Mouse (Mus musculus): ENCODE results near the gene Tbc1d8. TPM values are rescaled to one million over a fixed set of nuclear protein-coding genes. Genes with fewer than 3 reads are reported as not detected.

The Tbc1d8 gene
- polyA plus RNA-seq, 1 experiment from 2014 or later, result 9.1 TPM

GRCm38 (mm10) chr1:39456421-39456853 is 22.1 kb downstream of the Tbc1d8 start:
- Histone ChIP-seq H3K9ac (ENCODE audit: low read length) (no peak overlapping the region), H3K4me2 (ENCODE audit: low read length) (no peak overlapping the region), H3K9me3 (ENCODE audit: control insufficient read depth, low read length) (no peaks in the 10 kb centered on the region), H3K27me3 (replicated peaks; ENCODE audit: control insufficient read depth, insufficient read depth, low read length) (no peaks in the 10 kb centered on the region), H3K36me3 (ENCODE audit: control insufficient read depth, insufficient read depth, low read length) (no peaks in the 10 kb centered on the region), H3K4me1 (replicated peaks; ENCODE audit: control insufficient read depth, insufficient read depth, low read length) (no peaks in the 10 kb centered on the region), H3K27ac (ENCODE audit: low read depth) (no peak overlapping the region), H3K4me3 (ENCODE audit: low read depth, low read length) (no peak overlapping the region)
- ATAC-seq (replicated peaks; ENCODE audit: low FRiP score, low TSS enrichment, low read depth) (no peak), DNase-seq (ENCODE audit: low spot score) (no peak)
- 65% methylated on average over 5 of the region's 5 CpGs for WGBS

- Histone ChIP-seq H3K9me3 (ENCODE audit: control insufficient read depth, low read length) (no peaks in the 10 kb centered on the region), H3K27me3 (replicated peaks; ENCODE audit: control insufficient read depth, insufficient read depth, low read length) (no peaks in the 10 kb centered on the region), H3K36me3 (ENCODE audit: control insufficient read depth, insufficient read depth, low read length) (no peaks in the 10 kb centered on the region), H3K4me2 (ENCODE audit: low read length) (peak overlapping the region; percentile 13), H3K4me3 (ENCODE audit: low read depth, low read length) (no peak overlapping the region), H3K27ac (ENCODE audit: low read depth) (peak overlapping the region; percentile 28; the same call in 1 of the 2 replicates), H3K4me1 (replicated peaks; ENCODE audit: control insufficient read depth, insufficient read depth, low read length) (0 out of 2 replicates have a peak, but pooled peaks cover under 1% of the 10 kb centered on the region), H3K9ac (ENCODE audit: low read length) (no peak overlapping the region)
- WGBS, result 55% methylated on average over 23 of the region's 23 CpGs
- no peak for ATAC-seq (replicated peaks; ENCODE audit: low FRiP score, low TSS enrichment, low read depth)
- no peak for DNase-seq (ENCODE audit: low spot score)
Measured at GRCm38 (mm10) chr1:39455350-39456023, 23.1 kb downstream of the Tbc1d8 start.

- Histone ChIP-seq H3K27ac (ENCODE audit: low read depth) (peak overlapping the region; percentile 28; the same call in 1 of the 2 replicates), H3K9me3 (ENCODE audit: control insufficient read depth, low read length) (no peaks in the 10 kb centered on the region), H3K9ac (ENCODE audit: low read length) (no peak overlapping the region), H3K4me3 (ENCODE audit: low read depth, low read length) (no peak overlapping the region), H3K36me3 (ENCODE audit: control insufficient read depth, insufficient read depth, low read length) (no peaks in the 10 kb centered on the region), H3K4me2 (ENCODE audit: low read length) (no peak overlapping the region), H3K27me3 (replicated peaks; ENCODE audit: control insufficient read depth, insufficient read depth, low read length) (no peaks in the 10 kb centered on the region), H3K4me1 (replicated peaks; ENCODE audit: control insufficient read depth, insufficient read depth, low read length) (peaks cover 5% of the 10 kb centered on the region; the same call in 1 of the 2 replicates)
- no peak for ATAC-seq (replicated peaks; ENCODE audit: low FRiP score, low TSS enrichment, low read depth)
- 54% methylated on average over 4 of the region's 4 CpGs for WGBS
- DNase-seq (ENCODE audit: low spot score), result no peak
Measured at GRCm38 (mm10) chr1:39454783-39455175, 23.8 kb downstream of the Tbc1d8 start.

- Histone ChIP-seq H3K27me3 (replicated peaks; ENCODE audit: control insufficient read depth, insufficient read depth, low read length) (no peaks in the 10 kb centered on the region), H3K36me3 (ENCODE audit: control insufficient read depth, insufficient read depth, low read length) (no peaks in the 10 kb centered on the region), H3K27ac (ENCODE audit: low read depth) (no peak overlapping the region), H3K4me3 (ENCODE audit: low read depth, low read length) (no peak overlapping the region), H3K4me2 (ENCODE audit: low read length) (no peak overlapping the region), H3K9me3 (ENCODE audit: control insufficient read depth, low read length) (no peaks in the 10 kb centered on the region), H3K9ac (ENCODE audit: low read length) (no peak overlapping the region), H3K4me1 (replicated peaks; ENCODE audit: control insufficient read depth, insufficient read depth, low read length) (peaks cover 7% of the 10 kb centered on the region; the same call in 1 of the 2 replicates)
- WGBS, result 67% methylated on average over 9 of the region's 9 CpGs
- DNase-seq (ENCODE audit: low spot score) (no peak), ATAC-seq (replicated peaks; ENCODE audit: low FRiP score, low TSS enrichment, low read depth) (no peak)
Measured at GRCm38 (mm10) chr1:39454108-39454782, 24.3 kb downstream of the Tbc1d8 start.

GRCm38 (mm10) chr1:39452203-39452602 is 26.4 kb downstream of the Tbc1d8 start:
- Histone ChIP-seq H3K4me2 (ENCODE audit: low read length) (no peak overlapping the region), H3K9ac (ENCODE audit: low read length) (no peak overlapping the region), H3K9me3 (ENCODE audit: control insufficient read depth, low read length) (no peaks in the 10 kb centered on the region), H3K27ac (ENCODE audit: low read depth) (no peak overlapping the region), H3K4me1 (replicated peaks; ENCODE audit: control insufficient read depth, insufficient read depth, low read length) (peaks cover 7% of the 10 kb centered on the region), H3K27me3 (replicated peaks; ENCODE audit: control insufficient read depth, insufficient read depth, low read length) (no peaks in the 10 kb centered on the region), H3K4me3 (ENCODE audit: low read depth, low read length) (no peak overlapping the region), H3K36me3 (ENCODE audit: control insufficient read depth, insufficient read depth, low read length) (no peaks in the 10 kb centered on the region)
- ATAC-seq (replicated peaks; ENCODE audit: low FRiP score, low TSS enrichment, low read depth) (no peak), DNase-seq (ENCODE audit: low spot score) (no peak)
- WGBS, result 87% methylated on average over 4 of the region's 4 CpGs

GRCm38 (mm10) chr1:39450069-39450728 is 28.4 kb downstream of the Tbc1d8 start:
- Histone ChIP-seq H3K9me3 (ENCODE audit: control insufficient read depth, low read length) (no peaks in the 10 kb centered on the region), H3K9ac (ENCODE audit: low read length) (no peak overlapping the region), H3K27me3 (replicated peaks; ENCODE audit: control insufficient read depth, insufficient read depth, low read length) (no peaks in the 10 kb centered on the region), H3K4me1 (replicated peaks; ENCODE audit: control insufficient read depth, insufficient read depth, low read length) (peaks cover 14% of the 10 kb centered on the region), H3K36me3 (ENCODE audit: control insufficient read depth, insufficient read depth, low read length) (no peaks in the 10 kb centered on the region), H3K4me2 (ENCODE audit: low read length) (no peak overlapping the region), H3K4me3 (ENCODE audit: low read depth, low read length) (no peak overlapping the region), H3K27ac (ENCODE audit: low read depth) (no peak overlapping the region)
- DNase-seq (ENCODE audit: low spot score), result no peak
- no peak for ATAC-seq (replicated peaks; ENCODE audit: low FRiP score, low TSS enrichment, low read depth)
- 54% methylated on average over 6 of the region's 6 CpGs for WGBS

- Histone ChIP-seq H3K4me2 (ENCODE audit: low read length) (no peak overlapping the region), H3K36me3 (ENCODE audit: control insufficient read depth, insufficient read depth, low read length) (no peaks in the 10 kb centered on the region), H3K4me3 (ENCODE audit: low read depth, low read length) (no peak overlapping the region), H3K4me1 (replicated peaks; ENCODE audit: control insufficient read depth, insufficient read depth, low read length) (peaks cover 18% of the 10 kb centered on the region), H3K27ac (ENCODE audit: low read depth) (no peak overlapping the region), H3K27me3 (replicated peaks; ENCODE audit: control insufficient read depth, insufficient read depth, low read length) (no peaks in the 10 kb centered on the region), H3K9me3 (ENCODE audit: control insufficient read depth, low read length) (no peaks in the 10 kb centered on the region), H3K9ac (ENCODE audit: low read length) (no peak overlapping the region)
- DNase-seq (ENCODE audit: low spot score), result no peak
- no peak for ATAC-seq (replicated peaks; ENCODE audit: low FRiP score, low TSS enrichment, low read depth)
- 86% methylated on average over 12 of the region's 12 CpGs for WGBS
Measured at GRCm38 (mm10) chr1:39449251-39449790, 29.2 kb downstream of the Tbc1d8 start.

GRCm38 (mm10) chr1:39448819-39449218 is 29.7 kb downstream of the Tbc1d8 start:
- ATAC-seq (replicated peaks; ENCODE audit: low FRiP score, low TSS enrichment, low read depth), result no peak
- H3K9me3 ChIP-seq (ENCODE audit: control insufficient read depth, low read length), result no peaks in the 10 kb centered on the region
- no peak for DNase-seq (ENCODE audit: low spot score)
- no peak overlapping the region for H3K4me2 ChIP-seq (ENCODE audit: low read length)
- H3K27ac ChIP-seq (ENCODE audit: low read depth), result no peak overlapping the region
- 96% methylated on average over 5 of the region's 5 CpGs for WGBS
- H3K36me3 ChIP-seq (ENCODE audit: control insufficient read depth, insufficient read depth, low read length), result no peaks in the 10 kb centered on the region
- H3K4me1 ChIP-seq (replicated peaks; ENCODE audit: control insufficient read depth, insufficient read depth, low read length), result peaks cover 18% of the 10 kb centered on the region
- H3K9ac ChIP-seq (ENCODE audit: low read length), result no peak overlapping the region
- no peak overlapping the region for H3K4me3 ChIP-seq (ENCODE audit: low read depth, low read length)
- H3K27me3 ChIP-seq (replicated peaks; ENCODE audit: control insufficient read depth, insufficient read depth, low read length), result no peaks in the 10 kb centered on the region
